Mouse (Mus musculus): ENCODE measurements around the gene Abhd2. TPM values are rescaled to one million over a fixed set of nuclear protein-coding genes. Genes with fewer than 3 reads are reported as not detected.
A peak's percentile ranks its signal among the peaks of the same experiment; 100 is the strongest.

The Abhd2 gene
- polyA plus RNA-seq, 1 experiment from 2014 or later, result 13.2 TPM

DNA sequence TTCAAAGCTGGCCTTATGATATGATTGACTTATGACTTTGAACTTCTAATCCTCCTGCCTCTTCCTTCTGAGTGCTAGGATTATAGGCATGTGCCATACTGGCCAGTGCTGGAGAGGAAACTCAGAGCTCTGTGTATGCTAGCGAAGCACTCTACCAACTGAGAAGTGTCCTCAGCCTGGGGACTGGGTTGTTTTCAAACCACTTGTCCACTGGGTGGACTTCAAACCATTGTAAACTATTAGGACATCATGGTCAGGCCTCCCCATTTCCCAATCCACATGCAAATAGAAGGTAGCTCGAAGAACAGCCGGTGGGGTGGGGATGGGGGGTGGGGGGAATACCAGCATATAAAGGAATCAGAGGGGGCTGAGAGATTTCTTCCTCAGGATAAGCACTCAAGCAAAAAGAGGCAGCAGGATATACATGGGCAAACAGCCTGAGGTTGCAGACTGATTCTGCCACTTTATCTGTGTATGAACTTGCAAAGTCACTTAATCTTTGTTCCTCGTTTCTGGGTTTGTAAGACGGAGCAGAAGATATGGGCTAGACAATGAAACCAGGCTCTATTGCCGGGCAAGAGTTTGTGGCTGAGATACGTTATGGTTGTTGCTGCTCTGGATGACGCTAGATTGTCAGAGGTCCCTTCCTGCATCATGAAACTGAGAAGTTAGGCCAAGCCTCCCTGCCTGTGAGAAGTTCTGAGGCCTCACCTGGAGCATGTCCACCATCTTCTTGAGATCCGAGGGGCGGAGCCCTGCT lies 103.7 kb downstream of the Abhd2 start:
- ATAC-seq (replicated peaks; ENCODE audit: low FRiP score), result no peak
- H3K4me2 ChIP-seq (ENCODE audit: low read depth, low read length, severe bottlenecking), result no peak overlapping the region
- WGBS, result 91% methylated on average over 10 of the region's 10 CpGs

DNA sequence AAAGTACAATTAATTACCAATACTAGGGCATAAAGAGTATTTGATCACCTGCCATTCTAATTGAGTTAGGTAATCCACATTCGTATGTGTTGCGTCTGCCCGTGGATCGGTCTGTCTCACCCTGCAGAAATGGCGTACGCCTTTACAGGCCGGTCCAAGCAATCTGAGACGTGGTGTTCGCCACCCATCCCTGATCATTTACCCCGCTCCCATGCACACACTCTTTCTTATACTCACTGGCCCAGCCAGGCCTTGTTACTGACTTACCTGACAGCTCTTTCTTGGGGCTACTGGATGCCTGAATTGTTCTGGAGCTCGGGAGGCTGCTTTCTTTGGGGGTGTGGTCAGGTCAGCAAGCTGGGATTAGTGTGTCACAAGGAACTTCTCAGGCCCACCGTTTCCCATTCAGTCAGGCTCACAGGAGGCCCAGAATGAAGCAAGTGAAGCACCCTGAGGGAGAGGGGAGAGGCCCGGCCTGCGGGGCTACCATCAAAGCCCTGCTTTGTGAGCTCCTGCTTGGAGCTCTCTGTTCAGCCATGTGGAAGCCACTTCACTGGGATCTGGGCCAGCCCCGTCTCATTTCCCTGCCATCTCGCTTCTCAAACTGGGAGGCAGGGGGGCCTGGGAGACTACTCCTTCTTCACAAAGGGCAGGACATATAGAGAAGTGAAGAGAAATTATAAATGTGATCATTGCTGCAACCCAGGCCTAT lies 113.6 kb downstream of the Abhd2 start, which contains the start of gene Rlbp1:
Rlbp1 (minus strand) TSS at position 627 of the 712 bp plus-strand sequence.
- Histone ChIP-seq H3K27ac (ENCODE audit: low read depth, low read length) (peak within 1 kb of the TSS; percentile 3; the same call in 1 of the 2 replicates), H3K4me3 (ENCODE audit: low read depth, low read length) (no peak within 1 kb of the TSS), H3K4me2 (ENCODE audit: low read depth, low read length, severe bottlenecking) (no peak within 1 kb of the TSS), H3K4me1 (replicated peaks; ENCODE audit: control insufficient read depth, insufficient read depth, low read length) (peaks cover 9% of the 10 kb centered on the region; the same call in 1 of the 2 replicates), H3K36me3 (ENCODE audit: control insufficient read depth, insufficient read depth, low read length) (no peaks in the 10 kb centered on the region), H3K9ac (ENCODE audit: low read length) (peak within 1 kb of the TSS; percentile 23; the same call in 1 of the 2 replicates), H3K9me3 (ENCODE audit: control insufficient read depth, low read length) (no peaks in the 10 kb centered on the region), H3K27me3 (ENCODE audit: control insufficient read depth, insufficient read depth, low read length) (no peaks in the 10 kb centered on the region)
- 50% methylated on average over 16 of the region's 16 CpGs for WGBS
- ATAC-seq (replicated peaks; ENCODE audit: low FRiP score) (peak; percentile 66; the same call in 1 of the 2 replicates), DNase-seq (ENCODE audit: low spot score) (no peak)

More for the DNA sequence above, 103.7 kb downstream of the Abhd2 start:
- H3K9ac ChIP-seq (ENCODE audit: low read length), result no peak overlapping the region
- no peaks in the 10 kb centered on the region for H3K27me3 ChIP-seq (ENCODE audit: control insufficient read depth, insufficient read depth, low read length)
- no peak for DNase-seq (ENCODE audit: low spot score)
- H3K9me3 ChIP-seq (ENCODE audit: control insufficient read depth, low read length), result no peaks in the 10 kb centered on the region
- no peak overlapping the region for H3K4me3 ChIP-seq (ENCODE audit: low read depth, low read length)
- H3K36me3 ChIP-seq (ENCODE audit: control insufficient read depth, insufficient read depth, low read length), result no peaks in the 10 kb centered on the region
- no peaks in the 10 kb centered on the region for H3K4me1 ChIP-seq (replicated peaks; ENCODE audit: control insufficient read depth, insufficient read depth, low read length)
- no peak overlapping the region for H3K27ac ChIP-seq (ENCODE audit: low read depth, low read length)

DNA sequence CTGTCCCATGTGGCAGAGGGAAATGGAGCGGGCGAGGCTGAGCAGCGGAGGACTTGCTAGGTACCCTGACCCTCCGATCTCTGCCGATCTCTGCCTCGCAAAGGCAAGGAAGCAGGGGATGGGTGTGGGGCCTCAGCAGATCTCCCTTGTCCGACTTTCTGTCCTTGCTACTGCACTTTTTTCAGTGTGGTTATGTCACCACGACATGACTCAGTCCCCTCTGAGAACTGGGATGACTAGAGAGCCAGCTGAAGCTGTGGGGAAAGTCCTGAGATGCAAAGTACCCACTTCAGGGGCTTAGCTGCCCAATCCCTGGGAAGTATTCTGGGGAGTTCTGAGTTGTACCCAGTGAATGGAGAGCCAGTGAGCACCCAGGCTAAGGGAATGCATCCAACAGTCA lies 114.1 kb downstream of the Abhd2 start:
- Histone ChIP-seq H3K27ac (ENCODE audit: low read depth, low read length) (peak overlapping the region; percentile 3; the same call in 1 of the 2 replicates), H3K4me1 (replicated peaks; ENCODE audit: control insufficient read depth, insufficient read depth, low read length) (peaks cover 9% of the 10 kb centered on the region; the same call in 1 of the 2 replicates), H3K9ac (ENCODE audit: low read length) (peak overlapping the region; percentile 23; the same call in 1 of the 2 replicates), H3K9me3 (ENCODE audit: control insufficient read depth, low read length) (no peaks in the 10 kb centered on the region), H3K4me3 (ENCODE audit: low read depth, low read length) (no peak overlapping the region), H3K36me3 (ENCODE audit: control insufficient read depth, insufficient read depth, low read length) (no peaks in the 10 kb centered on the region), H3K4me2 (ENCODE audit: low read depth, low read length, severe bottlenecking) (no peak overlapping the region), H3K27me3 (ENCODE audit: control insufficient read depth, insufficient read depth, low read length) (no peaks in the 10 kb centered on the region)
- 0 out of 2 replicates have a peak, but pooled peaks have one; percentile 8 for ATAC-seq (replicated peaks; ENCODE audit: low FRiP score)
- no peak for DNase-seq (ENCODE audit: low spot score)
- WGBS, result 65% methylated on average over 8 of the region's 8 CpGs

- Histone ChIP-seq H3K4me2 (ENCODE audit: low read depth, low read length, severe bottlenecking) (no peak overlapping the region), H3K9ac (ENCODE audit: low read length) (no peak overlapping the region), H3K27ac (ENCODE audit: low read depth, low read length) (no peak overlapping the region), H3K36me3 (ENCODE audit: control insufficient read depth, insufficient read depth, low read length) (no peaks in the 10 kb centered on the region), H3K9me3 (ENCODE audit: control insufficient read depth, low read length) (no peaks in the 10 kb centered on the region), H3K27me3 (ENCODE audit: control insufficient read depth, insufficient read depth, low read length) (no peaks in the 10 kb centered on the region), H3K4me1 (replicated peaks; ENCODE audit: control insufficient read depth, insufficient read depth, low read length) (peaks cover 11% of the 10 kb centered on the region; the same call in 1 of the 2 replicates), H3K4me3 (ENCODE audit: low read depth, low read length) (no peak overlapping the region)
- WGBS, result 46% methylated on average over 7 of the region's 7 CpGs
- DNase-seq (ENCODE audit: low spot score) (no peak), ATAC-seq (replicated peaks; ENCODE audit: low FRiP score) (no peak)
Observed at GRCm38 (mm10) chr7:79387991-79388390, 115.0 kb downstream of the Abhd2 start.

DNA sequence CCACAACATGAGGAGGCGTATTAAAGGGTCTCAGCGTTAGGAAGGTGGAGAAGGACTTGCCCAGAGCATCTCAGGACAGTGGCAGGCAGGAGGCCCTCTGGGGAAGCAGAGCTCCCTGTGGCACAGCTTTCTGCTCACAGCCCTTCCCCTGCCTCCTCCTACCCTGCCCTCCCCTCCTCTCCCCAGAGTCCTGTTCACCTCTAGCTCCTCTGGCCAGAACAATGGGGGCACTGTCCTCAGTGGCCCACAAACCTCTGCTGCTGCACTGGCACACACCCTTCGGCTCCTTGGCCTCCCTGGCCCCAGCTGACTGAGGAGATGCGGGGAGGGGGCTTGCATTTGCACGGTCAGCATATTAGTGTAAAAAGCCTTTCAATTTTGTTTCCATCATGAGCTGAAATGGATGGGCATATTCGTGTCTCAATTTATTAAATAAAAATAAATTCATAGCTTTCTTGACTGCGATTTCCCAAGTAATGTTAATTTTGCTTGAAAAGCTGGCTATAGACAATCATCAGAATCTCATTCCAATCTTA lies 115.7 kb downstream of the Abhd2 start:
- Histone ChIP-seq H3K9me3 (ENCODE audit: control insufficient read depth, low read length) (no peaks in the 10 kb centered on the region), H3K9ac (ENCODE audit: low read length) (no peak overlapping the region), H3K27me3 (ENCODE audit: control insufficient read depth, insufficient read depth, low read length) (no peaks in the 10 kb centered on the region), H3K4me3 (ENCODE audit: low read depth, low read length) (no peak overlapping the region), H3K27ac (ENCODE audit: low read depth, low read length) (no peak overlapping the region), H3K4me2 (ENCODE audit: low read depth, low read length, severe bottlenecking) (no peak overlapping the region), H3K36me3 (ENCODE audit: control insufficient read depth, insufficient read depth, low read length) (no peaks in the 10 kb centered on the region), H3K4me1 (replicated peaks; ENCODE audit: control insufficient read depth, insufficient read depth, low read length) (peaks cover 11% of the 10 kb centered on the region; the same call in 1 of the 2 replicates)
- WGBS, result 59% methylated on average over 7 of the region's 7 CpGs
- ATAC-seq (replicated peaks; ENCODE audit: low FRiP score) (no peak), DNase-seq (ENCODE audit: low spot score) (peak; percentile 56)

DNA sequence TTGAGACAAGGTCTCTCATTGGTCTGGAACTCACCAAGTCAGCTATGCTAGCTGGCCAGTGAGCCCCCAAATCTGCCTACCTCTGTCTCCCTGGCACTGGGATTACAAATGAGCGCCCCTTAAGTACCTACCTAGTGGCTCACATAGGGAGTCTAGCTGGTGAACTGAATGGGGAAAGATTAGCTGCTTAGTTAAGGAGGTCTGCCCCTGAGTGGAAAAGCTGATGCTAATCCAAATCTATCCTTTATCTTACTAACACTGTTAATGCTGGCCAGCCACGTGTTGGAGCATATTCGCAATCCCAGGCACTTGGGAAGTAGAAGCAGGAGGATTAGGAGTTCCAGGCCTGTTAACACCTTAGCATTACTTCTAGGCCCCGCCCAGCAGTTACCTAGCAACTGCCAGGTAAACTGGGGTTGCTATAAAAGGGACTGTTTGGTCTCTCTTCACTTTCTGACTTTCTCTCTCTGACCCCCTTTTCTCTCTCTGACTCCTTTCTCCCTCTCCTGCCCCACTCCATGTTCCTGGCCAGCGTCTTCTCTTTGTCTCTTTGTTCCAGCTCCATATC lies 117.2 kb downstream of the Abhd2 start:
- H3K27me3 ChIP-seq (ENCODE audit: control insufficient read depth, insufficient read depth, low read length), result no peaks in the 10 kb centered on the region
- no peak for ATAC-seq (replicated peaks; ENCODE audit: low FRiP score)
- 67% methylated on average over 5 of the region's 5 CpGs for WGBS
- no peak overlapping the region for H3K27ac ChIP-seq (ENCODE audit: low read depth, low read length)
- no peaks in the 10 kb centered on the region for H3K9me3 ChIP-seq (ENCODE audit: control insufficient read depth, low read length)
- no peaks in the 10 kb centered on the region for H3K36me3 ChIP-seq (ENCODE audit: control insufficient read depth, insufficient read depth, low read length)
- peaks cover 11% of the 10 kb centered on the region; the same call in 1 of the 2 replicates for H3K4me1 ChIP-seq (replicated peaks; ENCODE audit: control insufficient read depth, insufficient read depth, low read length)
- DNase-seq (ENCODE audit: low spot score), result no peak
- no peak overlapping the region for H3K4me2 ChIP-seq (ENCODE audit: low read depth, low read length, severe bottlenecking)
- no peak overlapping the region for H3K4me3 ChIP-seq (ENCODE audit: low read depth, low read length)
- no peak overlapping the region for H3K9ac ChIP-seq (ENCODE audit: low read length)

DNA sequence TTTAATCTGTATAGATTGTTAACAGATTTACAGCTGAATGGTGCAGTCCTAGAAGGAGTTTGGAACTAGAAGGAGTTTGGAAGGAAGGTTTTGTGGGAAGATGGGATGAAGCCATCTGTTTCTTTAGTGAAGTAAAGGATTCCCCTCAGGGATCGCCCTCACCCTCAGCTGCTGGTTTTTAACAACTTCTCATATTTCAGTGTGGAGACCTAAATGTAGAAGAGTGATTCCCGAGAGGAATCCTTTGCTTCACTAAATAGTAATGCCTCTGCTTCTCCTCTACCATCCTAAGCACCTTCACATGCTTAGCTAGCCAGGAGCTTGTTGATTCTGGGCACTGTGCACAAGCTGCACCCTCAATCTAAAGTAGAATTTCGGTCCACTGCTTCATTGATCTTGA lies 118.5 kb downstream of the Abhd2 start:
- 14% methylated on average over 3 of the region's 3 CpGs for WGBS
- Histone ChIP-seq H3K27ac (ENCODE audit: low read depth, low read length) (peak overlapping the region; percentile 74), H3K9me3 (ENCODE audit: control insufficient read depth, low read length) (no peaks in the 10 kb centered on the region), H3K4me1 (replicated peaks; ENCODE audit: control insufficient read depth, insufficient read depth, low read length) (peaks cover 9% of the 10 kb centered on the region; the same call in 1 of the 2 replicates), H3K27me3 (ENCODE audit: control insufficient read depth, insufficient read depth, low read length) (no peaks in the 10 kb centered on the region), H3K9ac (ENCODE audit: low read length) (peak overlapping the region; percentile 78), H3K4me2 (ENCODE audit: low read depth, low read length, severe bottlenecking) (peak overlapping the region; percentile 85), H3K4me3 (ENCODE audit: low read depth, low read length) (peak overlapping the region; percentile 64), H3K36me3 (ENCODE audit: control insufficient read depth, insufficient read depth, low read length) (no peaks in the 10 kb centered on the region)
- DNase-seq (ENCODE audit: low spot score) (no peak), ATAC-seq (replicated peaks; ENCODE audit: low FRiP score) (no peak)

Measured in forebrain, embryonic 11.5 days (tissue).